Mouse (Mus musculus): ENCODE results near the gene Il17rb. TPM values are rescaled to one million over a fixed set of nuclear protein-coding genes. Genes with fewer than 3 reads are reported as not detected.

Il17rb gene
- polyA plus RNA-seq, 2 experiments, result 1.3 TPM

GRCm38 (mm10) chr14:30016666-30017065 lies 8.0 kb upstream of the Il17rb start:
- H3K4me2 ChIP-seq (replicated peaks; ENCODE audit: low read depth, low read length, severe bottlenecking), result no peak overlapping the region
- no peaks in the 10 kb centered on the region for H3K36me3 ChIP-seq (ENCODE audit: control insufficient read depth, insufficient read depth, low read length)
- no peak overlapping the region for H3K9ac ChIP-seq (ENCODE audit: low read depth, low read length, severe bottlenecking)
- no peak overlapping the region for H3K4me3 ChIP-seq (replicated peaks; ENCODE audit: low read length)
- H3K4me1 ChIP-seq (ENCODE audit: control insufficient read depth, insufficient read depth, low read length), result no peaks in the 10 kb centered on the region
- 89% methylated on average over 5 of the region's 5 CpGs for WGBS
- no peaks in the 10 kb centered on the region for H3K27me3 ChIP-seq (ENCODE audit: control insufficient read depth, insufficient read depth, low read length)
- H3K9me3 ChIP-seq (ENCODE audit: control insufficient read depth, low read length), result no peaks in the 10 kb centered on the region
- ATAC-seq (ENCODE audit: low FRiP score, low read depth) (no peak), DNase-seq (ENCODE audit: low spot score) (no peak)
- no peak overlapping the region for H3K27ac ChIP-seq (replicated peaks; ENCODE audit: low read depth, low read length)
- no peak for TF ChIP-seq POLR2A (IDR thresholded peaks at IDR 0.05; ENCODE audit: borderline replicate concordance, extremely low read depth, insufficient read depth, insufficient read length)

- Histone ChIP-seq H3K36me3 (ENCODE audit: control insufficient read depth, insufficient read depth, low read length) (no peaks in the 10 kb centered on the region), H3K4me1 (ENCODE audit: control insufficient read depth, insufficient read depth, low read length) (peaks cover 7% of the 10 kb centered on the region; the same call in 1 of the 2 replicates), H3K4me2 (replicated peaks; ENCODE audit: low read depth, low read length, severe bottlenecking) (no peak overlapping the region), H3K27me3 (ENCODE audit: control insufficient read depth, insufficient read depth, low read length) (0 out of 2 replicates have a peak, but pooled peaks cover under 1% of the 10 kb centered on the region), H3K4me3 (replicated peaks; ENCODE audit: low read length) (no peak overlapping the region), H3K9me3 (ENCODE audit: control insufficient read depth, low read length) (no peaks in the 10 kb centered on the region), H3K27ac (replicated peaks; ENCODE audit: low read depth, low read length) (no peak overlapping the region), H3K9ac (ENCODE audit: low read depth, low read length, severe bottlenecking) (no peak overlapping the region)
- DNase-seq (ENCODE audit: low spot score) (no peak), ATAC-seq (ENCODE audit: low FRiP score, low read depth) (no peak)
- WGBS, result 47% methylated on average over 1 of the region's 1 CpGs
- no peak for TF ChIP-seq POLR2A (IDR thresholded peaks at IDR 0.05; ENCODE audit: borderline replicate concordance, extremely low read depth, insufficient read depth, insufficient read length)
These were observed 6.3 kb upstream of the Il17rb start for GRCm38 (mm10) chr14:30015008-30015407.

- Histone ChIP-seq H3K4me2 (replicated peaks; ENCODE audit: low read depth, low read length, severe bottlenecking) (no peak overlapping the region), H3K4me1 (ENCODE audit: control insufficient read depth, insufficient read depth, low read length) (peaks cover 9% of the 10 kb centered on the region; the same call in 1 of the 2 replicates), H3K9ac (ENCODE audit: low read depth, low read length, severe bottlenecking) (no peak overlapping the region), H3K27ac (replicated peaks; ENCODE audit: low read depth, low read length) (no peak overlapping the region), H3K9me3 (ENCODE audit: control insufficient read depth, low read length) (no peaks in the 10 kb centered on the region), H3K36me3 (ENCODE audit: control insufficient read depth, insufficient read depth, low read length) (no peaks in the 10 kb centered on the region), H3K27me3 (ENCODE audit: control insufficient read depth, insufficient read depth, low read length) (0 out of 2 replicates have a peak, but pooled peaks cover 5% of the 10 kb centered on the region), H3K4me3 (replicated peaks; ENCODE audit: low read length) (no peak overlapping the region)
- no peak for TF ChIP-seq POLR2A (IDR thresholded peaks at IDR 0.05; ENCODE audit: borderline replicate concordance, extremely low read depth, insufficient read depth, insufficient read length)
- ATAC-seq (ENCODE audit: low FRiP score, low read depth), result no peak
- WGBS, result 40% methylated on average over 10 of the region's 10 CpGs
- no peak for DNase-seq (ENCODE audit: low spot score)
These were observed 5.8 kb upstream of the Il17rb start for GRCm38 (mm10) chr14:30014487-30014886.

- ATAC-seq (ENCODE audit: low FRiP score, low read depth) (0 out of 2 replicates have a peak, but pooled peaks have one; percentile 55), DNase-seq (ENCODE audit: low spot score) (no peak)
- Histone ChIP-seq H3K4me2 (replicated peaks; ENCODE audit: low read depth, low read length, severe bottlenecking) (no peak overlapping the region), H3K9ac (ENCODE audit: low read depth, low read length, severe bottlenecking) (no peak overlapping the region), H3K4me1 (ENCODE audit: control insufficient read depth, insufficient read depth, low read length) (peaks cover 20% of the 10 kb centered on the region), H3K27me3 (ENCODE audit: control insufficient read depth, insufficient read depth, low read length) (peaks cover 7% of the 10 kb centered on the region; the same call in 1 of the 2 replicates), H3K4me3 (replicated peaks; ENCODE audit: low read length) (no peak overlapping the region), H3K36me3 (ENCODE audit: control insufficient read depth, insufficient read depth, low read length) (no peaks in the 10 kb centered on the region), H3K9me3 (ENCODE audit: control insufficient read depth, low read length) (no peaks in the 10 kb centered on the region), H3K27ac (replicated peaks; ENCODE audit: low read depth, low read length) (no peak overlapping the region)
- 67% methylated on average over 10 of the region's 10 CpGs for WGBS
- TF ChIP-seq POLR2A (IDR thresholded peaks at IDR 0.05; ENCODE audit: borderline replicate concordance, extremely low read depth, insufficient read depth, insufficient read length), result no peak
These were observed 3.3 kb upstream of the Il17rb start for GRCm38 (mm10) chr14:30011886-30012560.

- peaks cover 7% of the 10 kb centered on the region; the same call in 1 of the 2 replicates for H3K27me3 ChIP-seq (ENCODE audit: control insufficient read depth, insufficient read depth, low read length)
- no peaks in the 10 kb centered on the region for H3K9me3 ChIP-seq (ENCODE audit: control insufficient read depth, low read length)
- H3K36me3 ChIP-seq (ENCODE audit: control insufficient read depth, insufficient read depth, low read length), result no peaks in the 10 kb centered on the region
- ATAC-seq (ENCODE audit: low FRiP score, low read depth), result no peak
- no peak overlapping the region for H3K4me3 ChIP-seq (replicated peaks; ENCODE audit: low read length)
- H3K9ac ChIP-seq (ENCODE audit: low read depth, low read length, severe bottlenecking), result no peak overlapping the region
- 66% methylated on average over 10 of the region's 10 CpGs for WGBS
- H3K27ac ChIP-seq (replicated peaks; ENCODE audit: low read depth, low read length), result no peak overlapping the region
- peak; percentile 21 for DNase-seq (ENCODE audit: low spot score)
- no peak for TF ChIP-seq POLR2A (IDR thresholded peaks at IDR 0.05; ENCODE audit: borderline replicate concordance, extremely low read depth, insufficient read depth, insufficient read length)
- H3K4me2 ChIP-seq (replicated peaks; ENCODE audit: low read depth, low read length, severe bottlenecking), result 0 out of 2 replicates have a peak overlapping the region, but pooled peaks have one; percentile 10
- peaks cover 20% of the 10 kb centered on the region for H3K4me1 ChIP-seq (ENCODE audit: control insufficient read depth, insufficient read depth, low read length)
These were observed 1.3 kb upstream of the Il17rb start for GRCm38 (mm10) chr14:30009864-30010560.
